Mouse (Mus musculus) c-Kit-positive CD71-positive TER-119-negative erythroid progenitor cells, embryonic 14.5 days (primary cell): ENCODE measurements around the gene Wdr4.

Experiments
- DNase-seq: peaks from one replicate; pipeline ENCODE4 v3.0.0-alpha.2; 2013; ENCODE audit warnings: low read depth

The Wdr4 gene

GRCm38 (mm10) chr17:31445061-31445731, 74.6 kb downstream of the Wdr4 start:
- no peak for DNase-seq
